Mouse (Mus musculus) spleen, adult 2 months (tissue): Measurements from ENCODE around the gene Kcna1. TPM values are rescaled to one million over a fixed set of nuclear protein-coding genes. Genes with fewer than 3 reads are reported as not detected.

Experiments used
- DNase-seq, 2 experiments: peaks; one replicate each; pipeline versions ENCODE4 v3.0.0 to v3.0.0-alpha.2; 2012 to 2021; ENCODE audit warnings: low spot score in 2 of 2, low read depth in 1 of 2
- H3K27ac ChIP-seq: fragments of 200-500 bp; 2 replicates; pipeline ENCODE4 v1.5.1; 2012; ENCODE audit warnings: low read length, inconsistent platforms; ENCODE audit not compliant: insufficient read depth
- H3K27me3 ChIP-seq: fragments of 200-500 bp; 2 replicates; pipeline ENCODE4 v1.6.1; 2012; ENCODE audit warnings: mild to moderate bottlenecking, moderate library complexity, low read length, inconsistent platforms; ENCODE audit not compliant: control insufficient read depth, insufficient read depth
- H3K36me3 ChIP-seq: fragments of 200-500 bp; 2 replicates; pipeline ENCODE4 v1.6.1; 2012; ENCODE audit warnings: mild to moderate bottlenecking, low read length, inconsistent platforms; ENCODE audit not compliant: control insufficient read depth, insufficient read depth
- H3K4me1 ChIP-seq: fragments of 200-500 bp; 2 replicates; pipeline ENCODE4 v1.6.1; 2011; ENCODE audit warnings: inconsistent platforms; ENCODE audit not compliant: control insufficient read depth, insufficient read depth, insufficient read length
- H3K4me3 ChIP-seq: fragments of 200-500 bp; 2 replicates; pipeline ENCODE4 v1.5.1; 2011; ENCODE audit warnings: mild to moderate bottlenecking, inconsistent platforms; ENCODE audit not compliant: insufficient read depth, insufficient read length; ENCODE audit errors: extremely low read depth
- CTCF ChIP-seq: fragments of 200-500 bp; IDR thresholded peaks from 2 replicates; pipeline ENCODE4 v1.5.1; 2011; ENCODE audit warnings: mild to moderate bottlenecking, inconsistent platforms; ENCODE audit not compliant: insufficient read depth, insufficient read length, insufficient replicate concordance; ENCODE audit errors: extremely low read depth
- POLR2A ChIP-seq: fragments of 200-500 bp; IDR thresholded peaks from 2 replicates; pipeline ENCODE4 v1.6.1; 2011; ENCODE audit warnings: low read depth, low read length, inconsistent platforms
- WGBS: fragments of 180-500 bp; shearing (Covaris S2); methylation state at CpG from one replicate; pipeline ENCODE4 v1.1.7; 2018; 5-methylcytosine and 5-hydroxymethylcytosine counted together
- polyA plus RNA-seq: library from polyadenylated mRNA; depleted of rRNA; stranded (reverse); fragments of >200 nt; gene quantifications from 2 replicates; pipeline ENCODE4 v1.2.3, GENCODE M21; 2012

Kcna1 gene
- polyA plus RNA-seq, 1 experiment = 0.06 TPM

DNA sequence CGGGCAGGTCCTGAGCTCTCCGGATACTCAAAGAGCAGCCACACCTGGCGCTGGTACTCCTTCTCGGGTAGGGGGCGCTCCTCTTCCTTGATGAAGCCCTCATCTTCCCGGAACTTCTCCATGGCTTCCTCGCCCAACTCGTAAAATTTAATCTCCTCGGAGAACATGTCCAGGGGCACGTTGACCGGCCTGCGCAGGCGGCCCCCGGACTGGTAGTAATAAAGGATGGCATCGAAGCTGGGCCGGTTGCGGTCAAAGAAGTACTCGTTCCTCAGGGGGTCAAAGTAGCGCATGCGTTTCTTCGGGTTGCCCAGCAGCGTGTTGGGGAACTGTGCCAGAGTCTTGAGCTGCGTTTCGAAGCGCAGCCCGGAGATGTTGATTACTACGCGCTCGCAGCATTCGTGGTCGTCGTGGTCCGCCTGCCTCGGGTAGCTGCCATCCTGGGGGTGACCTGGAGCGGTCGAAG, 3.3 kb downstream of the Kcna1 start:
- peaks cover 10% of the 10 kb centered on the region for H3K27me3 ChIP-seq
- DNase-seq = no peak
- 7% methylated on average over 36 of the region's 36 CpGs for WGBS
- no peak overlapping the region for H3K27ac ChIP-seq
- TF ChIP-seq POLR2A = no peak
- TF ChIP-seq CTCF = no peak
- no peaks in the 10 kb centered on the region for H3K4me1 ChIP-seq
- no peaks in the 10 kb centered on the region for H3K36me3 ChIP-seq
- H3K4me3 ChIP-seq = no peak overlapping the region

DNA sequence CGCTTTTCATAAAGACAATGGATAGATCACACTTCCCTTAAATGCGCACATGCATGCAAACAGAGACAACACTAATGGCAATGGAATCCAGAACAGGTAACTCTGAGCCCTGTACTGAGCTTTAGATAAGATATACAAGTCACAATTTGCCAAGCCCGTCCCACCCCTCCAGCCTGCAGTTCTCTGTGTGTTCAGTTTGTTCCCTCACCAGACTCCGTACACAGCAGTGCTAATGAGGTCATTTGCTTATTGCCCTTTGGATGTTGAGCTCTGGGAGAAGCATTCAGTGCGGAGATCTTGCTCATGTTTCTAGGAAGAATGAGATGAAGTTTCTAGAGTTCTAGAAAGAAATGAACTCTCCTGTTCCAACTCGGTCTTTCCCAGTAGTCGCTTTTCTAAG, 17.7 kb downstream of the Kcna1 start:
- TF ChIP-seq POLR2A (no peak), CTCF (no peak)
- no peaks in the 10 kb centered on the region for H3K4me1 ChIP-seq
- no peak for DNase-seq
- no peaks in the 10 kb centered on the region for H3K36me3 ChIP-seq
- H3K4me3 ChIP-seq = no peak overlapping the region
- 85% methylated on average over 7 of the region's 7 CpGs for WGBS
- H3K27me3 ChIP-seq = no peaks in the 10 kb centered on the region
- no peak overlapping the region for H3K27ac ChIP-seq

DNA sequence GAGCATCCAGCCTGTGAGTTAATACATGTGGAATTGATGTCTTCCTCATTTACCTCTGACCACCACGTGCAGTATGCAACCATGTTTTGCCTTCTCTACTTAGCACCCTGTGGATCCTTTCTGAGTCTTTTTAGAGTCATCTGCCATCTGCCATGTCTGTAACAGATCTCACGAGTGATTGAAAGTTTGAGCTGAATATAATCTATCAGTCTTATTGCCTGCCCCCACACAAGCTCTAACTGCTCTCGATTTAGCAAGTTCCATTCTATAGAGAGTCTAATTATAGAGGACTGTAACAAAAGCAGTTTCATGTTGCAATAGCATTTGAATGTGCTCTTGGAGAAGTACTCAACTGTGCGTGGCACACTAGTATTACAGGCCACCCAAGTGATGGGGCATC, 27.7 kb downstream of the Kcna1 start:
- TF ChIP-seq POLR2A = no peak
- TF ChIP-seq CTCF = no peak
- DNase-seq = no peak
- Histone ChIP-seq H3K4me1 (no peaks in the 10 kb centered on the region), H3K4me3 (no peak overlapping the region), H3K36me3 (no peaks in the 10 kb centered on the region), H3K27me3 (no peaks in the 10 kb centered on the region), H3K27ac (no peak overlapping the region)
- WGBS = 83% methylated on average over 4 of the region's 4 CpGs

- WGBS = 81% methylated on average over 4 of the region's 4 CpGs
- DNase-seq = no peak
- Histone ChIP-seq H3K36me3 (no peaks in the 10 kb centered on the region), H3K4me1 (no peaks in the 10 kb centered on the region), H3K27ac (no peak overlapping the region), H3K27me3 (no peaks in the 10 kb centered on the region), H3K4me3 (no peak overlapping the region)
- no peak for TF ChIP-seq POLR2A
- TF ChIP-seq CTCF = no peak
Measured at GRCm38 (mm10) chr6:126610746-126611145, 35.4 kb downstream of the Kcna1 start.

- H3K27me3 ChIP-seq = no peaks in the 10 kb centered on the region
- no peak overlapping the region for H3K27ac ChIP-seq
- DNase-seq = no peak
- no peaks in the 10 kb centered on the region for H3K36me3 ChIP-seq
- WGBS = 73% methylated on average over 17 of the region's 17 CpGs
- TF ChIP-seq POLR2A = no peak
- TF ChIP-seq CTCF = no peak
- no peak overlapping the region for H3K4me3 ChIP-seq
- no peaks in the 10 kb centered on the region for H3K4me1 ChIP-seq
Measured at GRCm38 (mm10) chr6:126609193-126609947, 36.8 kb downstream of the Kcna1 start.

GRCm38 (mm10) chr6:126601843-126602326, 44.3 kb downstream of the Kcna1 start:
- WGBS = 88% methylated on average over 12 of the region's 13 CpGs
- no peak for TF ChIP-seq POLR2A
- no peak for TF ChIP-seq CTCF
- H3K4me1 ChIP-seq = no peaks in the 10 kb centered on the region

GRCm38 (mm10) chr6:126599201-126599995, 46.8 kb downstream of the Kcna1 start:
- no peak for DNase-seq
- Histone ChIP-seq H3K27ac (no peak overlapping the region), H3K27me3 (no peaks in the 10 kb centered on the region), H3K4me1 (no peaks in the 10 kb centered on the region), H3K4me3 (no peak overlapping the region), H3K36me3 (no peaks in the 10 kb centered on the region)
- no peak for TF ChIP-seq POLR2A
- TF ChIP-seq CTCF = no peak
- 88% methylated on average over 3 of the region's 3 CpGs for WGBS

More at GRCm38 (mm10) chr6:126601843-126602326, 44.3 kb downstream of the Kcna1 start:
- Histone ChIP-seq H3K4me3 (no peak overlapping the region), H3K36me3 (no peaks in the 10 kb centered on the region), H3K27me3 (no peaks in the 10 kb centered on the region), H3K27ac (no peak overlapping the region)
- DNase-seq = no peak
